Mouse (Mus musculus) left cerebral cortex, adult 2 months (tissue): ENCODE measurements around the gene Grik5. TPM values are rescaled to one million over a fixed set of nuclear protein-coding genes. Genes with fewer than 3 reads are reported as not detected.
A peak's percentile ranks its signal among the peaks of the same experiment; 100 is the strongest.

Source experiments
- DNase-seq, 2 experiments: peaks; one replicate each; pipeline ENCODE4 v3.0.0; 2021 to 2022; ENCODE audit warnings: low spot score in 2 of 2, mixed read lengths in 1 of 2; ENCODE audit errors: extremely low spot score in 1 of 2
- H3K27ac ChIP-seq: fragments of 200-600 bp; 2 replicates; pipeline ENCODE4 v1.8.1; 2022
- H3K4me3 ChIP-seq: fragments of 200-600 bp; 2 replicates; pipeline ENCODE4 v1.8.1; 2022
- CTCF ChIP-seq: fragments of 200-600 bp; IDR thresholded peaks from 2 replicates; pipeline ENCODE4 v1.8.1; 2022; ENCODE audit warnings: antibody characterized with exemption, mild to moderate bottlenecking, moderate library complexity
- intact Hi-C: fragments of 180-260 bp; cut with DNase I; formaldehyde crosslinking; loops from one replicate; pipeline ENCODE4 v1.15.1; 2025
- total RNA-seq, 2 experiments: library from RNA; stranded (reverse); gene quantifications; 2 replicates each; pipeline ENCODE4 v1.2.3; 2021

The Grik5 gene
- total RNA-seq, 2 experiments from 2014 or later, result 207 to 218 TPM

DNA sequence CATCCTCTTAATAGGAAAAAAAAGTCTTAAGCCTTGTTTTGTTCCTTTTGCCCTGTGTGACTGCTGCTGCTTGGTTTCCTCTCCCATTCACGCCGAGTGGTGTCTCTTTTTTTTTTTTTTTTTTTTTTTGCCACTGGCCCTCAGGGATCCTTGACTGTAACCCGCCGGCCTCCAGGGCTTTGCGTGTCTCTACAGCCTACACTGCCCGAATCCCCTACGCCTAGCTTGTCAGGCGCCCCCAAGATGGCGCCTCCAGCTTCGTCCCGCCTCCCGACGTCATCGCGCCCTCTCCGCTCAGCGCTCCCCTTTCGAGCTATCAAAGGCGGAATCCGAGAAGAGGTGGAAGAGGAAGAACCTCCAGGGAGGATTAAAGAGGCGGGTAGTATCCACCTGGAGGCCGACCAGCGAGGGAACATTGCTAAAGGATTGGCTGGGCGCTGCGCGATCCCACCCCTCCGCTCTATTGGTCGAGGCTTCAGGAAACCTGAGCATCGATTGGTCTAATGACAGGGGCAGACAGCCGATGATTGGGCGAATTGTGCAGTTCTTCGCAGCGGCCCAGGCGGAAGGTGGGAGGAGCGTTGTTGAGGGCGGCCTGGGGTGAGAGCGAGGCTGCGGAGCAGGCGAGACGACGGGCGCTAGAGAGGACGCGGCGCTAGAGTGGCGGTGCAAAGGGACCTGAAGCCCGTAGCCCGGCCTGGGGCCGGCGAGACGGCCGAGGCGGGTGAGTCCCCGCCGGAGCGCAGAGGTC is 4.7 kb upstream of the Grik5 start:
- peak overlapping the region; percentile 80 for H3K4me3 ChIP-seq
- H3K27ac ChIP-seq, result peak overlapping the region; percentile 96
- intact Hi-C loops, result loop anchor here (10.0 kb wide), 1 partner anchor 192 kb away; the partner anchor contains the start of gene Rps19
- DNase-seq, result peak; percentile 94 to 97
- no peak; the same call in 1 of the 2 replicates for TF ChIP-seq CTCF

- no peak for TF ChIP-seq CTCF
- intact Hi-C loops, result loop anchor here (10.0 kb wide), 1 partner anchor 191 kb away; the partner anchor contains the start of gene Rps19
- Histone ChIP-seq H3K4me3 (peak overlapping the region; percentile 57), H3K27ac (peak overlapping the region; percentile 96)
- no peak for DNase-seq
Observed at GRCm38 (mm10) chr7:25076296-25076662, 4.1 kb upstream of the Grik5 start.

DNA sequence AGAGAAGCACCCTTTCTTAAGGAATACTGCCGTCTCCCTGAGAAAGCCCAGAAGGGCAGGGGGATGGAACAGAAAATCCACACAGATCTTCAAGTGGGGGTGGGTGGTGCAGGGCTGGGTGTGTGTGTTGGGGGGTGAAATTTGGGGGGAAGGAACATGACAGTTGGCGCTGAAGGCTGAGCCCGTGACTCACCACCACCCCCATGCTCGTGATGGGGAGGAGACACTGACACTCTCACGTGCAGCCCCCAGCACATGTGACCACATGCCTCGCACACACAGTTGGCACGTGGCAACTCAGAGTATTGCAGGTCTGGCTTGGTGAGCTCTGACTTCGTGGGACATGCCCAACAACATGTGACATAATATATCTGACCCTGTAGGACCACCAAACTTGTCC is 1.8 kb upstream of the Grik5 start:
- Histone ChIP-seq H3K27ac (peak overlapping the region; percentile 98), H3K4me3 (no peak overlapping the region)
- intact Hi-C loops, result loop anchor here (2.0 to 10.0 kb wide), 2 partner anchors 65 to 189 kb away; partner anchors contain the start of gene Rps19
- TF ChIP-seq CTCF, result no peak
- DNase-seq, result peak; percentile 57 to 67

- TF ChIP-seq CTCF, result no peak
- Histone ChIP-seq H3K27ac (peak overlapping the region; percentile 98), H3K4me3 (peak overlapping the region; percentile 76)
- DNase-seq, result peak; percentile 65 to 71
- intact Hi-C loops, result loop anchor here (2.0 to 10.0 kb wide), 2 partner anchors 64 to 188 kb away; partner anchors contain the start of gene Rps19
Observed at GRCm38 (mm10) chr7:25072716-25073390, 707 bp upstream of the Grik5 start.

DNA sequence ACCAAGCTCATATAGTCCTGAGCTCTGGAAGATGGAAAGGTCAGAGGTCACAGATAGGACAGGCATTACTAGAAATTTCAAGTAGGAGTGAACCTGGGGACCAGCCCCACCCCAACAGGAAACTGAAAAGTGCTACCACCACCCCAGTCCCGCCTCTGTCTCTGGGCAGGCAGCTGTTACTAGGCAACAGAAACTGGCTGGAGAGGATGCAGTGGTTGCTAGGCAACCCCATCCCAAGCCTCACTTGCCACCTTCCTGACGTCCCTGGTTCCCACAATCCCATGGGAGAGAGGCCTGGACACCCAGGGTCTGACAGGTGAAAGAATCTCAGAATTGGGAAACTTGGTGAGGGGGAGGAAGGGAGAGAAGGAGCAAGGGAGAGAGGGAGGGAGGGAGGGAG is 3.4 kb downstream of the Grik5 start:
- DNase-seq, result peak; percentile 67 to 76
- H3K4me3 ChIP-seq, result peak overlapping the region; percentile 18
- intact Hi-C loops, result no loop called here
- peak overlapping the region; percentile 77 for H3K27ac ChIP-seq
- no peak for TF ChIP-seq CTCF

DNA sequence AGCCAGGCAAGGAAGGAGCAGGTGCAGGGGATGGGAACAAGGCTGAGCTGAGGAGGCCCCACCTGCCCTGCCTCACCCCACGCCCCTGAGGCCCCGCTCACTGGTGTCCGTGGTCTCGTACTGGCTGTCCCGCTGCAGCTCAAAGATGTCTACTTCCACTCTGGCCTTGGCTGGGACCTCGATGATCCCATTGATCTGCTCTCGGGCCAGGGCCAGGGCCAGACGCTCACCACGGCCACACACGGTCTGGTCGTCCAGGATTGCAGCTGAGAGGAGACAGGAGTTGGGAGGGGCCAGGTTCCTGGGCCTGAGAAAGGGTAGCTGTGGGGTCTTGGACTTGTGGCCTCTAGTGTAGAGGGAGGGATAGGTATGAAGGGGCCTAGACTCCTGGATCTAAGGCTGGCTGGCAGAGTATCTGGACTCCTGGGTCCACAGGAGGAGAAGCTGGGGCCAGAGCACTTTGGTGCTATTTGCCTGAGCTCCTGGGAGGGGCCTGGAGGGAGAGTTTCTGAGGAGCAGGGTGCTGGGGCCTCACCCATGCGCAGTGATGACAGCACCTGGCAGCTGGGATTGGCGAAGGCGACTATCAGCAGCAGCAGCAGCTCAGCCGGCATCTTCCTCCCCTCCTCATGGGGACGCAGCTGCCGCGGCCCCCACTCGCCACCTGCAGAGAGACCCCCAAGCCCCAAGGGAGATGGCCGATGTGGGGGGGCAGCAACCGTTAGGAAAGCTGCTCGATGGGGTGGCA is 4.1 kb downstream of the Grik5 start:
- H3K4me3 ChIP-seq, result peak overlapping the region; percentile 18
- H3K27ac ChIP-seq, result peak overlapping the region; percentile 77
- TF ChIP-seq CTCF, result no peak
- DNase-seq, result no peak
- intact Hi-C loops, result no loop called here

- H3K4me3 ChIP-seq, result no peak overlapping the region
- intact Hi-C loops, result no loop called here
- DNase-seq, result no peak
- TF ChIP-seq CTCF, result no peak
- H3K27ac ChIP-seq, result no peak overlapping the region
Observed at GRCm38 (mm10) chr7:25067338-25067737, 4.8 kb downstream of the Grik5 start.

- Histone ChIP-seq H3K27ac (peak overlapping the region; percentile 48), H3K4me3 (no peak overlapping the region)
- intact Hi-C loops, result no loop called here
- no peak for TF ChIP-seq CTCF
- peak in 1 of 2 experiments; percentile 54 for DNase-seq
Observed at GRCm38 (mm10) chr7:25063900-25064299, 8.2 kb downstream of the Grik5 start.

GRCm38 (mm10) chr7:25063346-25063745 is 8.8 kb downstream of the Grik5 start:
- intact Hi-C loops, result no loop called here
- no peak for DNase-seq
- Histone ChIP-seq H3K4me3 (no peak overlapping the region), H3K27ac (peak overlapping the region; percentile 2)
- no peak for TF ChIP-seq CTCF

DNA sequence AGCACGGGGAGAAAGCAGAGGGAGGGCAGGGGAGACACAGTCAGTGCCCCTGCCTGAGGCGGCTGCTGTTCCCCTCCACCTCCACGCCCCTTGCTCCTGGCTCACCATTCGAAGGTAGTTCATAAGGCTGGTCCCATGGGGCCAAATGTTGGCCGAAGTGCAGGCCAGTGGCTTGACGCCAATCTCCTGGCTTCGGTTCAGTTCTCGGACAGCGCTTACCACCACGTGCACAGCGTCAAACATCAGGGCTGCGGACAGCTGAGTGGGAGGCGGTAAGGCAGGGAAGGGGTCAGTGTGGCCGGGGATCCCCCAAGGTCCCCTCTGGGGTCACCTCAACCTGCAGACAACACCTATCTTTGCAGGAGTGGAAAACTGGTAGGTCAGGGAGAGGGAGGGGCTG is 13.3 kb downstream of the Grik5 start:
- no peak for TF ChIP-seq CTCF
- Histone ChIP-seq H3K27ac (no peak overlapping the region), H3K4me3 (no peak overlapping the region)
- intact Hi-C loops, result no loop called here
- DNase-seq, result no peak

DNA sequence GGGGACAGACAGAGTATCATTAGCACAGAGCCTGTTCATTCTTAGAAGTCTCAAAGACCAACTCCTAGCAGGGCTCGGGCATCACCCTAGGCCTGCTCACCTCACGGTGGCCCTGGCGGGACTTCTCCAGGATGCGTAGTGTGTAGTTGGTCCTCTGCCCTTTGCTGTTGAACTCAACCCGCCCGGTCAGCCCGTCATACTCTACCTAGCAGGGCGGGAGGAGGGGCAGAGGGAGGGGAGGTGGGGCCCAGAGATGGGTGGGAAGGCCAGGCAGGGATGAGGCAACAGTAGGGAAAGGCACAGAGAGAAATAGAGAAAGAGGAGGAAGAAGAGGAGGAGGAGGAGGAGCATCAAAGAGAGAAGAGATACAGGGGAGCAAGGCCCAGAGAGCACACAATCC is 13.8 kb downstream of the Grik5 start:
- no peak for DNase-seq
- no peak overlapping the region for H3K4me3 ChIP-seq
- intact Hi-C loops, result no loop called here
- H3K27ac ChIP-seq, result no peak overlapping the region
- TF ChIP-seq CTCF, result no peak

- H3K27ac ChIP-seq, result no peak overlapping the region
- DNase-seq, result no peak
- no peak overlapping the region for H3K4me3 ChIP-seq
- TF ChIP-seq CTCF, result no peak
- intact Hi-C loops, result no loop called here
Observed at GRCm38 (mm10) chr7:25057888-25058287, 14.3 kb downstream of the Grik5 start.
